Mouse (Mus musculus) neural tube, embryonic 15.5 days (tissue): Measurements from ENCODE around the gene Cadm2. TPM values are rescaled to one million over a fixed set of nuclear protein-coding genes. Genes with fewer than 3 reads are reported as not detected.

Source experiments
- ATAC-seq: fragments of 200-750 bp; cut with Nextera tagmentation; 2 replicates; pipeline ENCODE4 v1.8.0; 2017; ENCODE audit warnings: mild to moderate bottlenecking, moderate TSS enrichment, moderate library complexity; ENCODE audit not compliant: low FRiP score
- H3K27ac ChIP-seq: fragments of 300-500 bp; sonication (generic); replicated peaks from 2 replicates; pipeline ENCODE4 v1.5.1; 2015; ENCODE audit warnings: mild to moderate bottlenecking, inconsistent platforms
- H3K27me3 ChIP-seq: fragments of 300-500 bp; sonication (generic); replicated peaks from 2 replicates; pipeline ENCODE4 v1.6.1; 2015; ENCODE audit warnings: inconsistent platforms
- H3K36me3 ChIP-seq: fragments of 300-500 bp; sonication (generic); 2 replicates; pipeline ENCODE4 v1.6.1; 2015; ENCODE audit warnings: inconsistent platforms
- H3K4me1 ChIP-seq: fragments of 300-500 bp; sonication (generic); 2 replicates; pipeline ENCODE4 v1.6.1; 2015; ENCODE audit warnings: inconsistent platforms
- H3K4me2 ChIP-seq: fragments of 300-500 bp; sonication (generic); 2 replicates; pipeline ENCODE4 v1.6.1; 2015; ENCODE audit warnings: inconsistent platforms, mild to moderate bottlenecking, moderate library complexity
- H3K4me3 ChIP-seq: fragments of 300-500 bp; sonication (generic); replicated peaks from 2 replicates; pipeline ENCODE4 v1.5.1; 2015; ENCODE audit warnings: mild to moderate bottlenecking, inconsistent platforms
- H3K9ac ChIP-seq: fragments of 300-500 bp; sonication (generic); replicated peaks from 2 replicates; pipeline ENCODE4 v1.6.1; 2015; ENCODE audit warnings: mild to moderate bottlenecking, inconsistent platforms
- H3K9me3 ChIP-seq: fragments of 300-500 bp; sonication (generic); replicated peaks from 2 replicates; pipeline ENCODE4 v1.6.1; 2016; ENCODE audit warnings: inconsistent platforms
- WGBS: fragments of 180-500 bp; shearing (Covaris S2); methylation state at CpG from one replicate; pipeline ENCODE4 v1.1.7; 2015; ENCODE audit warnings: mixed read lengths; 5-methylcytosine and 5-hydroxymethylcytosine counted together
- polyA plus RNA-seq: library from polyadenylated mRNA; unstranded; fragments of >200 nt; fragmentation: Nextera tagmentation; extraction: Ambion mirVana; gene quantifications from 2 replicates; pipeline ENCODE4 v1.2.1, GENCODE M21; 2015

The Cadm2 gene
- polyA plus RNA-seq, 1 experiment from 2014 or later: 64.9 TPM

DNA sequence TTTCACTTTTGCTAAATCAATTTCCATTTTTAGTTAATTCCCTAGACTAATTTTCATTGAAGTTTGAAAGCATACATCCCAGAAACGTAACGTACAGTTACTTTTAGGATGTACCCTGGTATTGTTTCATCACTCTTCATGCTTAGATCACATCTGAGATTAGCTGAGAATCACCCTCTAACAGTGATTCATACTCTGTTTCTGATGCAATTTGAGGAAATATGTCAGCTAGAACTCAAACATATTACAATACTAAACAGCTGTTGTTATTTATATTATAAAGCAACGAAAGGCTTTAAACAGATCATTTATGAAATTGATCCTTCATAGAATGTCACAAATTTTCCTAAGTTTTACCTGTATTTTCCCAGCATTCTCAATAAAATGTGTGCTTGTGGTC, 336.0 kb downstream of the Cadm2 start:
- Histone ChIP-seq H3K9ac (no peak overlapping the region), H3K4me1 (no peaks in the 10 kb centered on the region), H3K4me3 (no peak overlapping the region), H3K27ac (no peak overlapping the region), H3K9me3 (no peaks in the 10 kb centered on the region), H3K36me3 (no peaks in the 10 kb centered on the region), H3K27me3 (no peaks in the 10 kb centered on the region), H3K4me2 (no peak overlapping the region)
- no peak for ATAC-seq
- WGBS: 86% methylated on average over 3 of the region's 3 CpGs

GRCm38 (mm10) chr16:67243598-67243997, 377.1 kb downstream of the Cadm2 start:
- no peak for ATAC-seq
- Histone ChIP-seq H3K4me3 (no peak overlapping the region), H3K9me3 (no peaks in the 10 kb centered on the region), H3K27ac (no peak overlapping the region), H3K27me3 (no peaks in the 10 kb centered on the region), H3K36me3 (no peaks in the 10 kb centered on the region), H3K4me2 (no peak overlapping the region), H3K9ac (no peak overlapping the region), H3K4me1 (no peaks in the 10 kb centered on the region)
- 80% methylated on average over 5 of the region's 5 CpGs for WGBS

- Histone ChIP-seq H3K27me3 (no peaks in the 10 kb centered on the region), H3K4me2 (no peak overlapping the region), H3K36me3 (no peaks in the 10 kb centered on the region), H3K4me3 (no peak overlapping the region), H3K9me3 (no peaks in the 10 kb centered on the region), H3K27ac (no peak overlapping the region), H3K9ac (no peak overlapping the region), H3K4me1 (no peaks in the 10 kb centered on the region)
- ATAC-seq: no peak
- WGBS: 31% methylated on average over 1 of the region's 1 CpGs
These were observed 385.8 kb downstream of the Cadm2 start for GRCm38 (mm10) chr16:67234862-67235261.

GRCm38 (mm10) chr16:67226696-67227095, 394.0 kb downstream of the Cadm2 start:
- H3K9ac ChIP-seq: no peak overlapping the region
- H3K27ac ChIP-seq: no peak overlapping the region
- H3K4me1 ChIP-seq: no peaks in the 10 kb centered on the region
- H3K9me3 ChIP-seq: no peaks in the 10 kb centered on the region
- WGBS: 71% methylated on average over 1 of the region's 1 CpGs
- H3K27me3 ChIP-seq: no peaks in the 10 kb centered on the region
- H3K4me2 ChIP-seq: no peak overlapping the region
- ATAC-seq: no peak
- H3K4me3 ChIP-seq: no peak overlapping the region
- H3K36me3 ChIP-seq: no peaks in the 10 kb centered on the region

- Histone ChIP-seq H3K4me3 (no peak overlapping the region), H3K27me3 (no peaks in the 10 kb centered on the region), H3K4me2 (no peak overlapping the region), H3K36me3 (no peaks in the 10 kb centered on the region), H3K4me1 (no peaks in the 10 kb centered on the region), H3K27ac (no peak overlapping the region), H3K9me3 (no peaks in the 10 kb centered on the region), H3K9ac (no peak overlapping the region)
- no peak for ATAC-seq
These were observed 417.4 kb downstream of the Cadm2 start for GRCm38 (mm10) chr16:67203329-67203728.

DNA sequence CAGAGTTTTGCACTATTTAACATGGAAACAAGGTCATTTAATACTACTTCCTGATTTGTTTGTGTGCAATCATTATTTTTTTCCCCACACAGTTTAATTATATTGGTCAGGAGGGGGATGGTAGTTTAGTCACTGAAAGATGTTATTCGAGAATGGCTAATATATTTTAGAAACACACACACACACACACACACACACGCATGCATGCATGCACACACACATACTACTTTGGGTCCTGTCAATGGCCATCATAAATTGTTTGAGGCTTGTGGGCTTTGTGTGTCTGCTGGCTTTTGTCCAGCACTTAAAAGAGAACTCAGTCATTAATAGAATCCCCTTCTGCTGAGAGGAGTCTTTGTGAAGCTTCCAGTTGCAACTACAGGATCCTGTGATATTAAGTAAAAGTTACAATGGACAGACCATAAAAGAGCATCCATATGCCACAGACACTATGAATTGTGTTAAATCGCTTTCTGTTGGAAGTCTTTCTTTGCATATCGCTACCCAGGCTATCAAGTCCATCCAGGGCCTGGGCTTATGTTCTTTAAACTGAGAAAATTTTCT, 427.8 kb downstream of the Cadm2 start:
- 32% methylated on average over 4 of the region's 4 CpGs for WGBS
- no peaks in the 10 kb centered on the region for H3K27me3 ChIP-seq
- H3K9me3 ChIP-seq: no peaks in the 10 kb centered on the region
- no peak for ATAC-seq
- H3K27ac ChIP-seq: no peak overlapping the region
- H3K36me3 ChIP-seq: no peaks in the 10 kb centered on the region
- H3K4me3 ChIP-seq: no peak overlapping the region
- no peak overlapping the region for H3K9ac ChIP-seq
- no peak overlapping the region for H3K4me2 ChIP-seq
- no peaks in the 10 kb centered on the region for H3K4me1 ChIP-seq

DNA sequence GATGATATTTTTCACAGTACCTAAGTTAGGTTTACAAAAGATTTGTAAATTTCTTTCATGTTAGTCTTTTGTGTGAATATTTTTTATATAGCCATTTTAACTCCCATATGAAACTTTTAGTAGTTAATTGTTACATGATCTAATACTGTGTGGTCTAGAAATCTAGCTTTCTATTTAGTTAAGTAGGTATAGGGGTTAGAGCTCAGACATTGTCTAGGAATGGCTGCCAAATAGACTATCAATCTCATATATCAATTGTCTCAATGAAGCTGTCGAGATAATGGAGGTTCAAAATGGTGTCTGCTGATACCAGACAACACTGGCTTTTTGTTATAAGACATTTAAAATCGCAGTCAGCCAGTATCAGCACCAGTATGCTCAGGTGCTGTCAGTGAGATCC, 428.3 kb downstream of the Cadm2 start:
- H3K4me2 ChIP-seq: no peak overlapping the region
- no peaks in the 10 kb centered on the region for H3K4me1 ChIP-seq
- no peak overlapping the region for H3K9ac ChIP-seq
- ATAC-seq: no peak
- H3K27ac ChIP-seq: no peak overlapping the region
- no peaks in the 10 kb centered on the region for H3K9me3 ChIP-seq
- H3K4me3 ChIP-seq: no peak overlapping the region
- WGBS: 15% methylated on average over 2 of the region's 2 CpGs
- no peaks in the 10 kb centered on the region for H3K27me3 ChIP-seq
- H3K36me3 ChIP-seq: no peaks in the 10 kb centered on the region

DNA sequence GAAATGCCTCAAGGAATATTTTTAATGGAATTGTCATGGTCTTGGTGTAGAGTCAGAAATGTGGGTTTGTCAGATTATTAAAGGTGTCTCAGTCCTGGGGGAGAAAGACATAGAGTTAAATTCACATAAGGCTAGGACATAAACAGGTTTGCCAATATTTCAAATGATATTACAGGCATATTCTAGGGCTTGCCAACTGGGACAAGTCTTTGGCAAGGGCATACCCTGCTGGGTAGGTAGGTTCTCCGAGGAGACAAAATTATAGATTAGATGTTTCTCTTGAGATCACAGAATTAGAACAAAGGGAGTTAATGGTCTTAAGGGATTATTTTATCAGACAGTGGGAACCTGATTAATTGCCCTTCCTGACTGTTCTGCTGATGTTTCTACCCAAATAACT, 434.4 kb downstream of the Cadm2 start:
- Histone ChIP-seq H3K9ac (no peak overlapping the region), H3K9me3 (no peaks in the 10 kb centered on the region), H3K4me3 (no peak overlapping the region), H3K4me1 (no peaks in the 10 kb centered on the region), H3K4me2 (no peak overlapping the region), H3K27ac (no peak overlapping the region), H3K27me3 (no peaks in the 10 kb centered on the region), H3K36me3 (no peaks in the 10 kb centered on the region)
- ATAC-seq: no peak
- 81% methylated on average over 1 of the region's 1 CpGs for whole genome bisulfite sequencing

- no peak overlapping the region for H3K9ac ChIP-seq
- no peaks in the 10 kb centered on the region for H3K27me3 ChIP-seq
- H3K4me2 ChIP-seq: no peak overlapping the region
- no peaks in the 10 kb centered on the region for H3K4me1 ChIP-seq
- no peak overlapping the region for H3K27ac ChIP-seq
- H3K36me3 ChIP-seq: no peaks in the 10 kb centered on the region
- no peaks in the 10 kb centered on the region for H3K9me3 ChIP-seq
- 71% methylated on average over 5 of the region's 5 CpGs for WGBS
- no peak overlapping the region for H3K4me3 ChIP-seq
- ATAC-seq: no peak
These were observed 437.8 kb downstream of the Cadm2 start for GRCm38 (mm10) chr16:67182958-67183357.

DNA sequence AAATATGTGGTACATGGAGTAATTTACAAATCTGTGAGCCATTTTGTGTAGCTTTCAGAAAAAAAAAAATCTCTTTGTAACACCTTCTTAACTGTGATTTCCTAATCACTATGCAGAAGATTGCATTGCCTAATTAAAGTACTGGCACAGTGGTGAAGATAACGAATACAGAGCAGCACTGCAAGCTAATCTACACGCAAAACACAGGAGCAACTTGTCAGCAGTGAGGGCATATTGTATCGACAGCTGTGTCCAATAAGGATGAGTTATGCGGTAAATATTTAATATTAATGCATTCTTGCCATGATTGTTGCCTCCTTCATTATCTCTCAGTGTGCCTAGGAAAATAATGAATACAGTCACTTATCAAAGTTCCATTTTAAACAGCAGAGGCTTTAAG, 445.3 kb downstream of the Cadm2 start:
- no peak overlapping the region for H3K4me3 ChIP-seq
- H3K9ac ChIP-seq: no peak overlapping the region
- WGBS: 46% methylated on average over 4 of the region's 4 CpGs
- no peaks in the 10 kb centered on the region for H3K36me3 ChIP-seq
- no peak for ATAC-seq
- no peaks in the 10 kb centered on the region for H3K9me3 ChIP-seq
- no peak overlapping the region for H3K4me2 ChIP-seq
- no peaks in the 10 kb centered on the region for H3K4me1 ChIP-seq
- H3K27ac ChIP-seq: no peak overlapping the region
- no peaks in the 10 kb centered on the region for H3K27me3 ChIP-seq

- WGBS: 20% methylated on average over 6 of the region's 6 CpGs
- no peaks in the 10 kb centered on the region for H3K4me1 ChIP-seq
- no peaks in the 10 kb centered on the region for H3K9me3 ChIP-seq
- no peak overlapping the region for H3K4me3 ChIP-seq
- no peak overlapping the region for H3K9ac ChIP-seq
- no peaks in the 10 kb centered on the region for H3K27me3 ChIP-seq
- no peaks in the 10 kb centered on the region for H3K36me3 ChIP-seq
- no peak overlapping the region for H3K4me2 ChIP-seq
- ATAC-seq: no peak
- H3K27ac ChIP-seq: no peak overlapping the region
These were observed 458.4 kb downstream of the Cadm2 start for GRCm38 (mm10) chr16:67162211-67162790.

GRCm38 (mm10) chr16:67124811-67125210, 495.9 kb downstream of the Cadm2 start:
- Histone ChIP-seq H3K36me3 (no peaks in the 10 kb centered on the region), H3K27ac (no peak overlapping the region), H3K4me3 (no peak overlapping the region), H3K9me3 (no peaks in the 10 kb centered on the region), H3K4me1 (no peaks in the 10 kb centered on the region), H3K4me2 (no peak overlapping the region), H3K27me3 (no peaks in the 10 kb centered on the region), H3K9ac (no peak overlapping the region)
- no peak for ATAC-seq
- 58% methylated on average over 4 of the region's 4 CpGs for WGBS

GRCm38 (mm10) chr16:67122532-67122931, 498.2 kb downstream of the Cadm2 start:
- Histone ChIP-seq H3K4me2 (no peak overlapping the region), H3K27me3 (no peaks in the 10 kb centered on the region), H3K4me1 (no peaks in the 10 kb centered on the region), H3K9ac (no peak overlapping the region), H3K36me3 (no peaks in the 10 kb centered on the region), H3K27ac (no peak overlapping the region), H3K4me3 (no peak overlapping the region), H3K9me3 (no peaks in the 10 kb centered on the region)
- 70% methylated on average over 5 of the region's 5 CpGs for WGBS
- no peak for ATAC-seq
